In the genomic region with DNA sequence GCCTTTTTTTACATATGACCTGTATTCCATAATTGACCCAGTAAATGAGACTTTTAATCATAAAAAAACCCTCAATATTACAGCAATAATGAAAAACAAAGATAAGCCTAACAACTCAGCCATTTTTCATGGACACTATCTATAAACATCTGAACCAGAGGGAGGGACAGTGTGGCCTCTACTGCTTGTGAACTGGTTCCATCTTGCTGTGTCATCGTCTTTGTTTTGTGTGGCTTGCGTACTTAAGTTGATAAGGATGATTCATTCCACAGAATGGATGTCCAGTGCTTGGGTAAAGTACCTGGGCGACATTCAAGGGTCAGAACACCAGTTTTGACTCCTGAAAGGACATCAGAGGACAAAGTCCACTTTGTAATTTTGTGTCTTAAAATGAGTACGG, we compare ENCODE assay signal across 9 mouse cellular contexts. TPM values are rescaled to one million over a fixed set of nuclear protein-coding genes. Genes with fewer than 3 reads are reported as not detected.
DNase-seq lines count a peak whose midpoint lies in the region; ATAC-seq lines count a peak whose summit lies in the region.
"Had no signal": no experiment of that assay in that cellular context is flagged by ENCODE, and none has a peak within 500 bp of the region (broad histone marks: within the 10 kb centered on the region; RNA-seq: fewer than 3 reads in every experiment).

No protein-coding gene starts in this region.

- ATAC-seq in hindbrain, embryonic 14.5 days (ENCODE audit: low FRiP score) = no peak
- no peak for ATAC-seq in megakaryocyte, adult 5-6 weeks (ENCODE audit: poor library complexity, severe bottlenecking)
- no peak for ATAC-seq in neural tube, embryonic 15.5 days (ENCODE audit: low FRiP score)
- ATAC-seq: forebrain, embryonic 15.5 days; midbrain, embryonic 16.5 days had no signal

- DNase-seq in hindbrain, embryonic 10.5 days (ENCODE audit: low spot score) = no peak
- DNase-seq in hindbrain, embryonic 14.5 days (ENCODE audit: low spot score) = no peak
- DNase-seq in spleen, adult 12 weeks (ENCODE audit: low spot score) = no peak

- H3K27ac ChIP-seq in hindbrain, embryonic 10.5 days = 0 out of 2 replicates have a peak overlapping the region, but pooled peaks have one; percentile 2
- no peak overlapping the region for H3K27ac ChIP-seq in hindbrain, embryonic 14.5 days
- peak overlapping the region; percentile 31; the same call in 1 of the 2 replicates for H3K27ac ChIP-seq in brown adipose tissue, adult 24 weeks (replicated peaks; ENCODE audit: low read depth, low read length)
- H3K27ac ChIP-seq in neural tube, embryonic 15.5 days (replicated peaks) = no peak overlapping the region
- H3K27ac ChIP-seq: forebrain, embryonic 15.5 days had no signal

- H3K27me3 ChIP-seq in hindbrain, embryonic 10.5 days (ENCODE audit: insufficient read depth, poor library complexity, severe bottlenecking) = peaks cover 9% of the 10 kb centered on the region; the same call in 1 of the 2 replicates
- H3K27me3 ChIP-seq in hindbrain, embryonic 14.5 days (ENCODE audit: control insufficient read depth, insufficient read depth, low read length) = no peaks in the 10 kb centered on the region
- no peaks in the 10 kb centered on the region for H3K27me3 ChIP-seq in megakaryocyte, embryonic 14.5 days (replicated peaks)
- 0 out of 2 replicates have a peak, but pooled peaks cover 6% of the 10 kb centered on the region for H3K27me3 ChIP-seq in neural tube, embryonic 15.5 days (replicated peaks)
- H3K27me3 ChIP-seq: forebrain, embryonic 15.5 days had no signal

- H3K9me3 ChIP-seq in hindbrain, embryonic 10.5 days = no peaks in the 10 kb centered on the region
- H3K9me3 ChIP-seq in hindbrain, embryonic 14.5 days (ENCODE audit: control insufficient read depth, low read length) = no peaks in the 10 kb centered on the region
- H3K9me3 ChIP-seq in megakaryocyte, embryonic 14.5 days = 0 out of 2 replicates have a peak, but pooled peaks cover 4% of the 10 kb centered on the region
- no peaks in the 10 kb centered on the region for H3K9me3 ChIP-seq in neural tube, embryonic 15.5 days (replicated peaks)
- H3K9me3 ChIP-seq: forebrain, embryonic 15.5 days had no signal

- H3K4me2 ChIP-seq in hindbrain, embryonic 14.5 days (replicated peaks) = no peak overlapping the region
- peak overlapping the region; percentile 51; the same call in 1 of the 2 replicates for H3K4me2 ChIP-seq in neural tube, embryonic 15.5 days

- H3K36me3 ChIP-seq in hindbrain, embryonic 10.5 days = no peaks in the 10 kb centered on the region
- no peaks in the 10 kb centered on the region for H3K36me3 ChIP-seq in hindbrain, embryonic 14.5 days (replicated peaks; ENCODE audit: control insufficient read depth, insufficient read depth)
- H3K36me3 ChIP-seq in megakaryocyte, embryonic 14.5 days (replicated peaks; ENCODE audit: low read length) = peaks cover under 1% of the 10 kb centered on the region
- no peaks in the 10 kb centered on the region for H3K36me3 ChIP-seq in neural tube, embryonic 15.5 days
- H3K36me3 ChIP-seq: forebrain, embryonic 15.5 days had no signal

- WGBS in hindbrain, embryonic 10.5 days = 82% methylated on average over 4 of the region's 4 CpGs
- 81% methylated on average over 4 of the region's 4 CpGs for WGBS in hindbrain, embryonic 14.5 days
- 82% methylated on average over 4 of the region's 4 CpGs for WGBS in neural tube, embryonic 15.5 days

- H3K9ac ChIP-seq in hindbrain, embryonic 14.5 days = no peak overlapping the region
- no peak overlapping the region for H3K9ac ChIP-seq in neural tube, embryonic 15.5 days (replicated peaks)
- H3K9ac ChIP-seq: forebrain, embryonic 15.5 days had no signal

- peaks cover 28% of the 10 kb centered on the region for H3K4me1 ChIP-seq in hindbrain, embryonic 10.5 days (replicated peaks)
- peaks cover 11% of the 10 kb centered on the region for H3K4me1 ChIP-seq in hindbrain, embryonic 14.5 days (replicated peaks; ENCODE audit: control insufficient read depth, insufficient read depth, low read length)
- peaks cover 47% of the 10 kb centered on the region for H3K4me1 ChIP-seq in megakaryocyte, embryonic 14.5 days
- peaks cover 11% of the 10 kb centered on the region; the same call in 1 of the 2 replicates for H3K4me1 ChIP-seq in brown adipose tissue, adult 24 weeks (ENCODE audit: control insufficient read depth, insufficient read depth, insufficient read length, low read length)
- H3K4me1 ChIP-seq in neural tube, embryonic 15.5 days = peaks cover 19% of the 10 kb centered on the region

- no peak overlapping the region for H3K4me3 ChIP-seq in hindbrain, embryonic 10.5 days
- H3K4me3 ChIP-seq in hindbrain, embryonic 14.5 days (replicated peaks; ENCODE audit: low read length) = no peak overlapping the region
- peak overlapping the region; percentile 62 for H3K4me3 ChIP-seq in megakaryocyte, embryonic 14.5 days (replicated peaks)
- no peak overlapping the region for H3K4me3 ChIP-seq in brown adipose tissue, adult 24 weeks (ENCODE audit: insufficient read depth, low read depth, low read length)
- no peak overlapping the region for H3K4me3 ChIP-seq in neural tube, embryonic 15.5 days (replicated peaks)

RNA-seq across cellular contexts. Expression of gene Cry2, which starts 3.5 kb away (rescaled TPM):
- polyA plus RNA-seq in hindbrain, embryonic 10.5 days (2016; fragmentation: Nextera tagmentation; extraction: Ambion mirVana) = 26.0 and 31.7 TPM in 2 replicates
- polyA plus RNA-seq in hindbrain, embryonic 14.5 days (2014; fragmentation: Nextera tagmentation; extraction: Ambion mirVana) = 34.6 and 35.5 TPM in 2 replicates
- polyA plus RNA-seq in megakaryocyte, embryonic 14.5 days (2012; ENCODE audit: insufficient read depth, low replicate concordance) = 4.1 and 10.1 TPM in 2 replicates
- 3.5 and 4.1 TPM in 2 replicates for total RNA-seq in megakaryocyte, adult 5-6 weeks (2015)
- total RNA-seq in megakaryocyte, adult 5-6 weeks (2017) = 3.2 and 4.3 TPM in 2 replicates
- polyA plus RNA-seq in brown adipose tissue, adult 24 weeks (2012; ENCODE audit: insufficient read depth, insufficient read length, missing spikeins) = 11.7 and 14.6 TPM in 2 replicates
- 43.0 and 46.0 TPM in 2 replicates for polyA plus RNA-seq in neural tube, embryonic 15.5 days (2015; fragmentation: Nextera tagmentation; extraction: Ambion mirVana)

RNA-seq across cellular contexts. Expression of gene Slc35c1, which starts 23.0 kb away (rescaled TPM):
- polyA plus RNA-seq in hindbrain, embryonic 10.5 days (2016; fragmentation: Nextera tagmentation; extraction: Ambion mirVana) = 13.8 and 14.0 TPM in 2 replicates
- 15.4 and 17.1 TPM in 2 replicates for polyA plus RNA-seq in hindbrain, embryonic 14.5 days (2014; fragmentation: Nextera tagmentation; extraction: Ambion mirVana)
- 10.3 and 11.7 TPM in 2 replicates for polyA plus RNA-seq in megakaryocyte, embryonic 14.5 days (2012; ENCODE audit: insufficient read depth, low replicate concordance)
- total RNA-seq in megakaryocyte, adult 5-6 weeks (2015) = 82.5 and 84.8 TPM in 2 replicates
- 28.7 and 42.0 TPM in 2 replicates for total RNA-seq in megakaryocyte, adult 5-6 weeks (2017)
- polyA plus RNA-seq in brown adipose tissue, adult 24 weeks (2012; ENCODE audit: insufficient read depth, insufficient read length, missing spikeins) = 2.9 and 5.5 TPM in 2 replicates
- 16.6 and 22.1 TPM in 2 replicates for polyA plus RNA-seq in neural tube, embryonic 15.5 days (2015; fragmentation: Nextera tagmentation; extraction: Ambion mirVana)

RNA-seq across cellular contexts. Expression of gene Mapk8ip1, which starts 36.3 kb away (rescaled TPM):
- 55.0 and 75.5 TPM in 2 replicates for polyA plus RNA-seq in hindbrain, embryonic 10.5 days (2016; fragmentation: Nextera tagmentation; extraction: Ambion mirVana)
- polyA plus RNA-seq in hindbrain, embryonic 14.5 days (2014; fragmentation: Nextera tagmentation; extraction: Ambion mirVana) = 68.8 and 74.5 TPM in 2 replicates
- polyA plus RNA-seq in megakaryocyte, embryonic 14.5 days (2012; ENCODE audit: insufficient read depth, low replicate concordance) = 0.20 TPM in 1 of 2 replicates, not detected in the other
- not detected in 2 replicates for total RNA-seq in megakaryocyte, adult 5-6 weeks (2015)
- total RNA-seq in megakaryocyte, adult 5-6 weeks (2017) = 0.04 TPM in 1 of 2 replicates, not detected in the other
- 9.4 and 9.6 TPM in 2 replicates for polyA plus RNA-seq in brown adipose tissue, adult 24 weeks (2012; ENCODE audit: insufficient read depth, insufficient read length, missing spikeins)
- polyA plus RNA-seq in neural tube, embryonic 15.5 days (2015; fragmentation: Nextera tagmentation; extraction: Ambion mirVana) = 134 and 169 TPM in 2 replicates

RNA-seq across cellular contexts. Expression of gene 1700029I15Rik, which starts 55.0 kb away (rescaled TPM):
- polyA plus RNA-seq in hindbrain, embryonic 10.5 days (2016; fragmentation: Nextera tagmentation; extraction: Ambion mirVana) = 3.3 and 4.3 TPM in 2 replicates
- polyA plus RNA-seq in hindbrain, embryonic 14.5 days (2014; fragmentation: Nextera tagmentation; extraction: Ambion mirVana) = 2.9 and 4.2 TPM in 2 replicates
- polyA plus RNA-seq in megakaryocyte, embryonic 14.5 days (2012; ENCODE audit: insufficient read depth, low replicate concordance) = 3.6 TPM in 1 of 2 replicates, not detected in the other
- total RNA-seq in megakaryocyte, adult 5-6 weeks (2015) = 2.6 and 3.5 TPM in 2 replicates
- 1.5 and 3.1 TPM in 2 replicates for total RNA-seq in megakaryocyte, adult 5-6 weeks (2017)
- 3.3 and 4.1 TPM in 2 replicates for polyA plus RNA-seq in brown adipose tissue, adult 24 weeks (2012; ENCODE audit: insufficient read depth, insufficient read length, missing spikeins)
- polyA plus RNA-seq in neural tube, embryonic 15.5 days (2015; fragmentation: Nextera tagmentation; extraction: Ambion mirVana) = 7.1 and 8.0 TPM in 2 replicates

Comparison
In these comparisons a context has a peak if more than half of its experiments do, and no peak if none do; other contexts are left out.
1. H3K27ac ChIP-seq: peak in hindbrain, embryonic 10.5 days (single experiment) and brown adipose tissue, adult 24 weeks (single experiment); none in hindbrain, embryonic 14.5 days (single experiment) and neural tube, embryonic 15.5 days (single experiment).